Mouse (Mus musculus) right cerebral cortex, postnatal 4 days (tissue): Measurements from ENCODE around the gene Spats2l.
A peak's percentile ranks its signal among the peaks of the same experiment; 100 is the strongest.

Experiments used
- DNase-seq: peaks from one replicate; pipeline ENCODE4 v3.0.0-alpha.2; 2022

Gene Spats2l

DNA sequence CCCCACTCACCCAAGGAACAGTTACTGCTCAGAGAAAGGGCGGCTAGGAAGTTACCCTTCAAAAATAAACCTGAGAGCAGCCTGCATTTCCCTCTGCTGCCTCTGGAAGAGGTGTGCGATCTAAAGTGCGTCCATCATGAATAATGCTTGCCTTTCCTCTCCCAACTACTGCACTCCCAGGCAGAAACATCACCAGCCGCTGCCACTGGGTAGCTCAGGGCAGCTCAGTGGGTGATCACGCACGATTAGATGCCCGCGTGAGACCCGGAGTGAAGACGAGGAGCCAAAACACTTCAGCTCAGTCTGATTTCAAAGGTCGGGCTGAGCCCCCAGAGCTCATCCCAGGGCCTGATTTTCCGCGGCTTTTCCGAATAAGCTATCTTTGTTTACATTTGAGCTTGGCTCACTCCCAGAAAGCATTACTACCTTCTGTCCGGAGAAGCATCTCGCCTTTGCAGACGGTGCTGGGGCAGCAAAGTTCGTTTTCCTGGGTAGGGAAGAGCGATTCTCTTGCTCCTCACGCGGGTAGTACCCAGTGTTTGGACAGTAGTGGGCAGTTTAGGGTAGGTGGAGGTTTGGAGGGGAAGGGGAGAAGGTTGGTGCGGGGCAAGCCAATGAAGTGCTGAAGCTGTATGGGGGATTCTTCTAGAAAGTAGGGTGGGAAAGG, at the start of gene Spats2l:
TSS of gene Spats2l (plus strand) at position 162 of the 667 bp plus-strand sequence.
- peak; percentile 17 for DNase-seq

DNA sequence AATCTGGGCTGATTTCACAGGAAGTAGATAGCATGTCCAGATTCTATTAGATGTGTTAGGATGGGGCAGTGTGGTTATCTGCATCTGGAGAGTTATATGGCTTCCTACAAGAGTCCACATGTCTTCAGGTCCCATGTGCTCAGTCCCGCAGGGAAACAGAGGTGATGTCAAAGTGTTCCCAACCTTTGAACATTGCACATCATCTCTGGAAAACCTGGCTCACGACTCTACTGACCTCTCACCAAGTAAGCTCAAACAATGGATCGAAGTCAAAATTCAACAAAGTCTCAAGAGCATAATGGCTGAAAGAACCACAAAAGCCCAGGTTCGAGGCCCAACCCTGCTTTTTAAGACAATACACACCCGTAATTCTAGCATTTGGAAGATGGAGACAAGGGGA, 48.7 kb upstream of the Spats2l start:
- DNase-seq, result no peak

- DNase-seq, result no peak
These were observed 38.1 kb upstream of the Spats2l start for GRCm38 (mm10) chr1:57735877-57736276.

DNA sequence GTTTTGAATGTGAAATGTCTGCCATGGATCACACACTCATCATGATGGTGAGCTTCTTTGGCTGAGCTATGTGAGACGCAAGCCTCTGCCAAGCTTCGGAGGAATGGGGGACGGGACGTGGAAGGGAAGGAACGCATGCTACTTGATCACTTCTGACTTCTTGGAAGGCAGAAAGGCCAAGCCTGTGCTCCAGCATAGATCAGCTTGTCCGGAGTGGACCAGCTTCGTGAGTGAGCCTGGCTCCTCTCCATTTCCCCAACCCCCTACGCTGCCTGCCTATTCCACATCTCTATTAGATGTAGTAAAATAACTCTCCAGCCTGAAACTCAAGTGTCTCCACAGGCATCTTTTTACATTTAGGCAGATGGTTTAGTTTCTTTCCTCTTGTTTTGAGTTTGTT, 32.2 kb upstream of the Spats2l start:
- DNase-seq, result peak; percentile 3

DNA sequence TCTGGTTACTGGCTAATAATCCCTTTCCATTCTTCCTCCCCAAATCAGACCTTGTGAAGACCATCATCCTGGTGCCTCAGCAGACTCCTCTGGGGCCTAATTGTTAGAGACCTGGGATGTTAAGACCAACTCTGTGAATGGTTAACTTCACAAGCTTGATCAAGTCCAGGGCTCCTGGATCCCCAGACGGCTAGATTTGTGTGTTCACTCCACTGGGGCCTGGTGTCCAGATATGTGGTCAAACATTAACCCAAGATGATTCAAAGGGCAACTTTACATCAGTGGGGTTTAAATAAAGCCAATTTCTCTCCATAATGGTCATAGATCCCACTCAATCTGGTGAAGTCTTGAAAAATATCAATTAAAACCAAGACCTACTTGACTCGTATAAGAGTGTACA, 31.7 kb upstream of the Spats2l start:
- DNase-seq, result no peak

DNA sequence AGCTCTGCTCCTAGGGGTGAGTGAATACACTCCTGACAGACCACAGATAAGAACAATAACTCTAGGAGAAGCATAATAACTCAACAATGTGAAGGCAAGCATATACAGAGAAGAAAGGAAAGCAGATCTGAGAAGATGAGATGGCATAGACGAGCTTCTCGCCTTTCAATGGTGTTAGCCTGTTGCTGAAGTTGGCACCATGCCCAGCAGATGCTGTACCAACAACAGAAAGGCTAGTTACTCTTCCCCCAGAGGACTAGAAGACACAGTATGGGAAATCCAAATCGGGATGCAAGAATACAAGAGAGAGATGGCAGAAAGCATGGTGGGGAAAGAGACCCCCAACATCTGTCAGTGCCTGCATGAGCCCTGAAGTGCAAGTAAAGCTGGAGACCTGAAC, 22.2 kb upstream of the Spats2l start:
- peak; percentile 22 for DNase-seq

DNA sequence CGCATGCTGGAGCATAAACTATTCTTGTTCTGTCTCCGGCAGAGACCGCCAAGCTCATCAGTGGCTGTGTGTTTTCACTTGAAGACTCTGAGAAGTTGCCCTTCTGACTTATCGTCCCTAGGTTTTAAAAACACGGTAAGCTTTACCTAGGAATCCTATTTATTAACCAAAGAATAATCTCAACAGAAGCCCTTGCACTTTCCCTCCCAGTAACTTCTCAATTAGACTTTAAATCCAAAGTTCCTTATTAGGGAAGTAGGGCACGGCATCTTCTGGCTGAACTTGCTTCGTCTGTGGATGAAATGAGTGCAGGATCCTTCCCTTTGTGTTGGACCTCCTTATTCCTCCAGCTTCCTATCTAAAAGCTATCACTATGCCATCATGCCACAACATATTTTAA, 7.6 kb upstream of the Spats2l start:
- DNase-seq, result no peak

- no peak for DNase-seq
These were observed 636 bp upstream of the Spats2l start for GRCm38 (mm10) chr1:57773326-57773725.

DNA sequence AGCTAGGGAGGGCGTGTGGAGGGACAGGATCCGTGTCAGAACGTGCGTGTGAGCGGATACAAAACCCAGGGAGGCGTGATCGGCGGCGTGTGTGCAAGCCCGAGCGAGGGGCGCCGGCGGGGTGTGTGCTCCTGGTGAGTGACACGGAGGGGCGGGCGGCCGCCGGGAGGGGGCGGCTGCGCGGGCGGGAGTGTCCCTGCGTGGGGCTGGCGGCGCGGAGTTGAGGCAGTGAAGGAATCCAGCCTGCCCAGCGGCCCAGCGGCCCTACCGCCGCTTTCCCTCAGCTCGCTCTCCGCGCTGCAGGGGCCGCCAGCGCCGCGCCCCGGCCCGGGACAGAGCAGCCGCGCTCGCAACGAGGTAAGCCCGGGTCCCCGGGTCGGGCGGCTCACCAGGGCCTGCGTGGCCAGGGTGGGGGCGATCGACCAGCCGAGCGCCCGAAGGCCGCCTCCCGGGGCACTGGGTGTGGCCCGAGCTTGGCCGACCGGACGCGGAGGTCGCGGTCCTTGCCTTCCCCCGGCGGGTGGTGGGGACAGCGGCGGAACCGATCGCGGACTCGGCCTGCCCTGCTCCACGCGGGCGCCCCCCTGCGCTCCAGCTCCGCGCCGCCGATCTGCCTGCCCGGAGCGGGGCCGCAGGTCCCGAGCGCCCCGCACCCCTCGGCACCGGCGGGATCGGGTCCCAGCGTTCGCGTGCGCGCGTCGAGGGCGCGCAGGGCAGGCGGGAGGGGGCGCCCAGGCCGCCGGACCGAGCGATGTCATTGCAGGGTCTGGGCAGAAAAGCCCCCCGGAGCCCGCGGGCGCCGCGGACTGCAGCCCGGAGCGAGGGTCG, 920 bp downstream of the Spats2l start:
- peak; percentile 76 for DNase-seq

GRCm38 (mm10) chr1:57775496-57775790, 1.5 kb downstream of the Spats2l start:
- DNase-seq, result no peak

GRCm38 (mm10) chr1:57776671-57777281, 2.8 kb downstream of the Spats2l start:
- DNase-seq, result no peak

DNA sequence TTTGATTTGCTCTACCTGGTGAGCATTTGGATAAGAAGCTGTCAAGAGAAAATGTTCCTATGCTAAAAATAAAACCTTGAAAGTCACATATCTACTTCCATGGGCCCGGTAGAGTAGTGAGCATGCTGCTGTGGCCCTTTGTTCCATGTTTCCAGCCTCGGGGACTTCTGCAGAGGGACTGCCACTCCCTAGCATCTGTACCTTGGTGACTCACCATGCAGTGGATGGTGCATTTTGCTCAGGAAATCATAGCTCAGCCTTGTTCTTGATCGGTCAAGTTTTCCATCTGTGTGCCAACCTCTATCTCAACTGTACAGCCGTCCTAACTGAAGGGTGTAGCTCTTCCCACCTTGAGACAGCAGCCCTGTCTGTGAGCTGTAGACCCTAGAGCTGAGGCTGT, 10.3 kb downstream of the Spats2l start:
- no peak for DNase-seq

- DNase-seq, result no peak
These were observed 15.9 kb downstream of the Spats2l start for GRCm38 (mm10) chr1:57789831-57790230.

DNA sequence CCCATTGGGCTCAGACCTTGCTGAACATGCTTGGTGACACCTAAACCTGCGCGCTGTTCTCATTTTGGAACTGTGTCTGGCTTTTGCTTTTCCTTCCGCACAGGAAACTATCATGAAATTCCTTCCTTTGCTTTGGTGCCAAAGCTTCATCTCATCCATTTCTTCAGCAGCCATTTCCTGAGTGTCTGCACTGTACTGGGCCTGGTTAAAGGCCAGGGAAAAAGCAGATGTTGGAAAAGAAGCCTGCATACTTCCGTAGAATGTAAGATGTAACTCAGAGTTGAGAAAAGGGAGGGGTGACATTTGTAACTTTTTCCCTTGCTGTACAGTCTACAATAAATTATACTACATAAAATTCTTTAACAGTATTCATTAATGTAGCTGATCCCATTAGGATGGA, 18.2 kb downstream of the Spats2l start:
- DNase-seq, result no peak

- no peak for DNase-seq
These were observed 21.9 kb downstream of the Spats2l start for GRCm38 (mm10) chr1:57795838-57796237.

DNA sequence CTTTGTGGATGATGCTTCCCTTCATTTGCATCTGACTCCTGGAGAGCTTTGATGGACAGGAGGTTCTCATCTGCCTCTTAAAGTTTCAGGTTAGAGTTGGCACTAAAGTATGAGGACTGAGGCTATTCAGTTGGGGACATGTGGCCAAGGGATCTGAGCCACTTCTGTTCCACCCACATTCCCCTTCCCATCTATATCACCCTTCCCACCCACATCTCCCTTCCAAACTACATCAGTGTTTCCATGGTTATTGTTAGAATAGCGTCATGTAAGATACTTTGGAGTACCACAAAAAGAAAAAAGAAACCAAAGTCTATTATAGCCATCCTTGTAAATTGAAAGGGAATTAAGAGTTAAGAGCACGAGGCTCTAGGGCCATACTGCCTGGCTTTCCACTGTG, 25.4 kb downstream of the Spats2l start:
- no peak for DNase-seq

DNA sequence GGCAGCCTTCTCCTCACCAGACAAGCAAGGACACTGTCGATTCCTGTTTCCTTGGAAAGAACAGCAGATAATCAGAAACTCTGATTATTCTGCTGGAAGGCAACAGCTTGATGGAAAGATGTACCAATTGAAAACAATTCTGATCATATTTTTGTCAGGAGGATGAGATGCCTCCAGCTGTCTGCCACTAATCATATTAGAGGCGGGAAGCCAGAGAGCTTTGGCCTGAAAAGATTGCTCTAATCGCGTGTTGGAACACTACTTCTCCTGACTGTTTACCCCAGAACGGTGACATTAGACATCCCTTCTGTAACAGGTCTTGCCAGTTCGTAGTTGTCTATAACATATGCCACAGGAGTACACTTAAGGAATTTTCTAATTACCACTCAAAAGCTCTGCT, 26.9 kb downstream of the Spats2l start:
- no peak for DNase-seq

DNA sequence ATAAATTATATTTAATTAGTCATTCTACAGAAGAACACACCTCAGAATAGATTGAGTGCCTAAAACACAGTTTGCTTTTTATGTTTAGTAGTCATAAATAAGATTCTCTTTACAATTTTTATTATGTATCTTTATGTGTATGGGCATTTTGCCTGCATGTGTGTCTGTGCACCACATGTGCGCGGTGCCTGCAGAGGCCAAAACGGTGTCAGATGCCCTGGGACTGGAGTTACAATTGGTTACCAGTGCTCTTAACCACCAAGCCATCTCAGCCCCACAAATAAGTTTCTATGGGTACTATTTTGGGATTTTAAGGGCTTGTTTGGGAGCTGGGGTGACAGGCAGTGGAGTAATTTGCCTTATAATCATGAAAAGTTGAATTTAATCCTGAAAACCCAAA, 32.2 kb downstream of the Spats2l start:
- DNase-seq, result no peak

DNA sequence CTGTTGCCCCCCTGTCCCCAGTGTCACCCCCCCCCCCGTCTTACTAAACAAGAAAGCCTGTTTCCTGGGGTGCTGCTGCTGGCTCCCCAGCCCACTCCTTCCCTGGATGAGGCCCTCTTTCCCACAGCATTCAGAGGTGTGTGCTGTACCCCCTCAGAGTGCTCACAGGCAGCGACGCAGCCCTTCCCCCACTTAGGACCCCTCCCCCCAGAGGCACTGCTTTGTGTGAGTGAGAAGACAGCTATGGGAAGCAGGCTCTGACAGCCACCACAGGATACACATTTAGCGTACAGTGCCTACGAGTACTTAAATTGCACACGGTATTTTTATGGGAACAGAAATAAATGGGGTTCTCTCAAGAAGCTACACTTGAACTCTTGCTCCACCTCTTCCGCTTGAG, 33.9 kb downstream of the Spats2l start:
- DNase-seq, result no peak

- DNase-seq, result no peak
These were observed 36.3 kb downstream of the Spats2l start for GRCm38 (mm10) chr1:57810221-57810620.

GRCm38 (mm10) chr1:57817103-57817502, 43.1 kb downstream of the Spats2l start:
- no peak for DNase-seq

- no peak for DNase-seq
These were observed 46.6 kb downstream of the Spats2l start for GRCm38 (mm10) chr1:57820428-57820997.

DNA sequence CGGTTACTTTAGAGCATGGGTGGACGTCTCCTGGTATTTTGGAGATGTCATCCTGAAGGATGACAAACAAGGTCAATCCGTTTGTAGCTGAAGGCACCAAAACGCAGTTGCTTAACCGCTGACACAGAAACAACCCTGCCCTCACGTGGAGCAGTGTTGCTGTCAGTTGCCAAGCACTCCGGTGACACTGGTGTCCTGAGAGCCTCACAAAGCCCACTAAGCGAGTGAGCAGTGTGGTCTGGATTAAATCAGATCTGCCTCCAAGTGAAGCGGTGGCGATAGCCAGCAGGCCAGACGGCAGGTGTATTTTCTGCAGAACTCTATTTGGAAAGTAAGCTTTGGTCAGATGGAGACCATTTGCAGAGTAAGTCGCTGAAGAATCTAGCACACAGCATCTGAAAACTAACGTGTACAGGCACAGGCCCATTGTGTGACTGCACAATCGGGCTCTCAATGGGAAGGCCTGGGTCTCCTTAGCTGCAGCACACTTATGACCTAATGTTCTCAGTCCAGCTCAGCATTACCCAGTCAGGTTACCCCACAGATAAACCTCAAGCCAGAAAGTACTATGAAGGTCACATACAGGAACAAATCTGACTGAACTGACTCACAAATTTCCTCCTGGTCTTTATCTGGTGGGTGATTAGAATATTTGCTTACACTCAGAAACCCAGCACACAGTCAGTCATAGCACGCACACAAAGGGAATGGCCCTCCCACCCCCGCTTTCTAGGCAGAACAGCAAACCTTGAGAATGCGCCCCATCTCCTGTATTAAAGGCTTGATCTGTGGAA, 51.2 kb downstream of the Spats2l start:
- no peak for DNase-seq
